In the genomic region with DNA sequence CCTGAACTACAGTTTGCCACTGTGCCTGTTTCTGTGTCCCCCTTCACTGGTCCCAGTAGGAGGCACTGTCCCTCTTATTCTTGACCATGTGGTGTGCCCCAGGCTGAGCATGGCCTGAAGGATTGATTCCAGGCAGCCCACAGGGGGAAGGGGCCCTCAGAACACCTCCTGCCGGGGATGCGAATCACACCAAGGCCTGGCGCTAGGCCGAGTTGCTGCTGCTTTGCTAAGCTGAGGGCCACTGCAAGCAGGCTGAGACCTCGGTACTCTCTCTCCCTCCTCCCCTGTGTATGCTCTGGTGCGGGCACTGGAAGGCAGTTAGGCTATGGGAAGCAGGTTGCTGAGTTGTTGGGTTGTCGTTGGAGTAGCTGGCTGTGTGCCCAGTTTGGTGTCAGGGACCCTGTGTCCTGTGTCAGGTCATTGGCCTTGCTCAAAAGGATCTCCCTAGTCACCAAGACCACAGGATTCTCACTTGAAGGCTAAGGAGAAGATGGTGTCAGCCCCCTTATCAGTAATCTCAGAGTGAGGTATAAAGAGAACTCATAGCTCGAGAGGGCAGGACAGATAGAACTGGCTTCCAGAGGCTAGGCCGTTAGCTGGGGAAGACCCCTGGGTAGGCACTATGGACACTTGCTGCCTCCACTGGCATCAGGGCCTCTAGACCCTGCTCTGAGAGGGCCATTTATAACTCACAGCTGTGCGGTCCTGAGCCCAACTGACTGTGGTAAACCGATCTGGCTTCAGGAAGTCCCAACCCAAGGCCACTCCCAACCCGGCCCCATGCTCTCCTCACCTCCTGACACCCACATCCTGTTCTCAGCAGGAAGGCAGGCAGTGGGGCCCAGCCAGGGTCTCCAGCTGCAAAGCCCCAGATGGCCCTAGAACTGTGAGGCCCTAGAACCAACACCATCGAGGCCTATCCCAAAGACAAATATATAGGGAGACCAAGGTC, we compare ENCODE assay signal across 9 mouse cellular contexts. TPM values are rescaled to one million over a fixed set of nuclear protein-coding genes. Genes with fewer than 3 reads are reported as not detected.
DNase-seq lines count a peak whose midpoint lies in the region; ATAC-seq lines count a peak whose summit lies in the region.
"Had no signal": no experiment of that assay in that cellular context is flagged by ENCODE, and none has a peak within 500 bp of the region (broad histone marks: within the 10 kb centered on the region; RNA-seq: fewer than 3 reads in every experiment).

No protein-coding gene starts in this region.

- H3K36me3 ChIP-seq in heart, embryonic 12.5 days: peaks cover 7% of the 10 kb centered on the region
- no peaks in the 10 kb centered on the region for H3K36me3 ChIP-seq in midbrain, embryonic 15.5 days (replicated peaks)

- no peak overlapping the region for H3K4me3 ChIP-seq in heart, embryonic 12.5 days
- H3K4me3 ChIP-seq in midbrain, embryonic 15.5 days: no peak overlapping the region
- H3K4me3 ChIP-seq: erythroblast, embryonic 14.5 days had no signal

- H3K9me3 ChIP-seq in heart, embryonic 12.5 days (replicated peaks): no peaks in the 10 kb centered on the region
- no peaks in the 10 kb centered on the region for H3K9me3 ChIP-seq in midbrain, embryonic 15.5 days

- H3K27ac ChIP-seq in heart, embryonic 12.5 days (ENCODE audit: poor library complexity, severe bottlenecking): peak overlapping the region; percentile 90
- H3K27ac ChIP-seq in midbrain, embryonic 15.5 days: peak overlapping the region; percentile 31; the same call in 1 of the 2 replicates

- 13% methylated on average over 13 of the region's 13 CpGs for WGBS in heart, embryonic 12.5 days
- WGBS in midbrain, embryonic 15.5 days: 59% methylated on average over 13 of the region's 13 CpGs

- peak; percentile 58 for ATAC-seq in heart, embryonic 12.5 days (ENCODE audit: insufficient number of reproducible peaks, low FRiP score)
- ATAC-seq in midbrain, embryonic 15.5 days (replicated peaks): no peak

- peak overlapping the region; percentile 7; the same call in 1 of the 2 replicates for H3K4me2 ChIP-seq in heart, embryonic 12.5 days
- H3K4me2 ChIP-seq in midbrain, embryonic 15.5 days: no peak overlapping the region

- DNase-seq in ovary, postnatal 36 days (ENCODE audit: low spot score): peak; percentile 60
- no peak for DNase-seq in ovary, postnatal 14 days (ENCODE audit: low spot score)
- peak; percentile 57 to 68 for DNase-seq in cerebellum, adult 18-20 months
- peak; percentile 54 to 71 for DNase-seq in kidney, postnatal 4 days
- no peak for DNase-seq in urinary bladder, adult 18-20 months (ENCODE audit: low spot score in 2 of 2)
- no peak for DNase-seq in urinary bladder, adult 2 months (ENCODE audit: low spot score)

- no peaks in the 10 kb centered on the region for H3K27me3 ChIP-seq in heart, embryonic 12.5 days (replicated peaks)
- no peaks in the 10 kb centered on the region for H3K27me3 ChIP-seq in midbrain, embryonic 15.5 days (replicated peaks)

- peaks cover 97% of the 10 kb centered on the region for H3K4me1 ChIP-seq in heart, embryonic 12.5 days (replicated peaks)
- H3K4me1 ChIP-seq in midbrain, embryonic 15.5 days: peaks cover 72% of the 10 kb centered on the region

- H3K9ac ChIP-seq in heart, embryonic 12.5 days: peak overlapping the region; percentile 52; the same call in 1 of the 2 replicates
- no peak overlapping the region for H3K9ac ChIP-seq in midbrain, embryonic 15.5 days

RNA-seq across cellular contexts. Expression of a gene that starts 57.9 kb away (rescaled TPM):
- polyA plus RNA-seq in heart, embryonic 12.5 days (2016; fragmentation: Nextera tagmentation; extraction: Ambion mirVana): 34.2 and 41.4 TPM in 2 replicates
- polyA plus RNA-seq in midbrain, embryonic 15.5 days (2015; fragmentation: Nextera tagmentation; extraction: Ambion mirVana): 77.3 and 78.8 TPM in 2 replicates
- polyA plus RNA-seq in urinary bladder, adult 2 months (2012; rRNA removed): 15.3 and 31.4 TPM in 2 replicates

Comparison
In these comparisons a context has a peak if more than half of its experiments do, and no peak if none do; other contexts are left out.
1. DNase-seq: peak in ovary, postnatal 36 days (single experiment), cerebellum, adult 18-20 months (2 of 2) and kidney, postnatal 4 days (2 of 2); none in ovary, postnatal 14 days (single experiment), urinary bladder, adult 18-20 months (0 of 2) and urinary bladder, adult 2 months (single experiment).